Mouse (Mus musculus) intestine, embryonic 15.5 days (tissue): ENCODE results near the gene Max. TPM values are rescaled to one million over a fixed set of nuclear protein-coding genes. Genes with fewer than 3 reads are reported as not detected.

ENCODE experiments used
- ATAC-seq: fragments of 200-750 bp; cut with Nextera tagmentation; 2 replicates; pipeline ENCODE4 v1.8.0; 2017; ENCODE audit warnings: moderate TSS enrichment, moderate library complexity
- H3K27ac ChIP-seq: fragments of 300-500 bp; sonication (generic); 2 replicates; pipeline ENCODE4 v1.5.1; 2015; ENCODE audit warnings: mild to moderate bottlenecking, inconsistent platforms
- H3K27me3 ChIP-seq: fragments of 300-500 bp; sonication (generic); replicated peaks from 2 replicates; pipeline ENCODE4 v1.6.1; 2015; ENCODE audit warnings: inconsistent platforms
- H3K36me3 ChIP-seq: fragments of 300-500 bp; sonication (generic); 2 replicates; pipeline ENCODE4 v1.6.1; 2015; ENCODE audit warnings: inconsistent platforms
- H3K4me1 ChIP-seq: fragments of 300-500 bp; sonication (generic); replicated peaks from 2 replicates; pipeline ENCODE4 v1.6.1; 2015; ENCODE audit warnings: inconsistent platforms
- H3K4me2 ChIP-seq: fragments of 300-500 bp; sonication (generic); replicated peaks from 2 replicates; pipeline ENCODE4 v1.6.1; 2015; ENCODE audit warnings: mild to moderate bottlenecking, inconsistent platforms
- H3K4me3 ChIP-seq: fragments of 300-500 bp; sonication (generic); replicated peaks from 2 replicates; pipeline ENCODE4 v1.5.1; 2015; ENCODE audit warnings: inconsistent platforms
- H3K9ac ChIP-seq: fragments of 300-500 bp; sonication (generic); 2 replicates; pipeline ENCODE4 v1.6.1; 2015; ENCODE audit warnings: inconsistent platforms
- H3K9me3 ChIP-seq: fragments of 300-500 bp; sonication (generic); 2 replicates; pipeline ENCODE4 v1.6.1; 2016; ENCODE audit warnings: inconsistent platforms
- WGBS: fragments of 180-500 bp; shearing (Covaris S2); methylation state at CpG from one replicate; pipeline ENCODE4 v1.1.7; 2015; 5-methylcytosine and 5-hydroxymethylcytosine counted together
- polyA plus RNA-seq: library from polyadenylated mRNA; unstranded; fragments of >200 nt; fragmentation: Nextera tagmentation; extraction: Ambion mirVana; gene quantifications from 2 replicates; pipeline ENCODE4 v1.2.1, GENCODE M21; 2015

Gene Max
- polyA plus RNA-seq, result 13.0 and 13.1 TPM in 2 replicates

GRCm38 (mm10) chr12:76961932-76962891, at the start of gene Max:
Gene Max (minus strand): TSS chr12:76962201.
- ATAC-seq, result peak; percentile 99
- H3K27ac ChIP-seq, result peak within 1 kb of the TSS; percentile 67
- 0 out of 2 replicates have a peak, but pooled peaks cover 3% of the 10 kb centered on the region for H3K36me3 ChIP-seq
- peak within 1 kb of the TSS; percentile 94 for H3K4me3 ChIP-seq
- no peaks in the 10 kb centered on the region for H3K27me3 ChIP-seq
- under 1% methylated on average over 67 of the region's 73 CpGs for WGBS
- H3K9ac ChIP-seq, result peak within 1 kb of the TSS; percentile 88
- peaks cover 8% of the 10 kb centered on the region for H3K4me1 ChIP-seq
- no peaks in the 10 kb centered on the region for H3K9me3 ChIP-seq
- peak within 1 kb of the TSS; percentile 85 for H3K4me2 ChIP-seq

GRCm38 (mm10) chr12:77011092-77011720, 49.2 kb upstream of the Max start:
- Histone ChIP-seq H3K36me3 (no peaks in the 10 kb centered on the region), H3K9ac (no peak overlapping the region), H3K4me1 (no peaks in the 10 kb centered on the region), H3K27ac (no peak overlapping the region), H3K4me2 (no peak overlapping the region), H3K27me3 (0 out of 2 replicates have a peak, but pooled peaks cover 3% of the 10 kb centered on the region), H3K4me3 (no peak overlapping the region), H3K9me3 (no peaks in the 10 kb centered on the region)
- WGBS, result 46% methylated on average over 6 of the region's 6 CpGs
- ATAC-seq, result no peak

GRCm38 (mm10) chr12:77009202-77010030, 47.4 kb upstream of the Max start:
- Histone ChIP-seq H3K27ac (no peak overlapping the region), H3K36me3 (no peaks in the 10 kb centered on the region), H3K9ac (no peak overlapping the region), H3K4me1 (no peaks in the 10 kb centered on the region), H3K27me3 (0 out of 2 replicates have a peak, but pooled peaks cover 3% of the 10 kb centered on the region), H3K9me3 (no peaks in the 10 kb centered on the region), H3K4me2 (no peak overlapping the region), H3K4me3 (no peak overlapping the region)
- no peak for ATAC-seq
- WGBS, result 49% methylated on average over 20 of the region's 20 CpGs

DNA sequence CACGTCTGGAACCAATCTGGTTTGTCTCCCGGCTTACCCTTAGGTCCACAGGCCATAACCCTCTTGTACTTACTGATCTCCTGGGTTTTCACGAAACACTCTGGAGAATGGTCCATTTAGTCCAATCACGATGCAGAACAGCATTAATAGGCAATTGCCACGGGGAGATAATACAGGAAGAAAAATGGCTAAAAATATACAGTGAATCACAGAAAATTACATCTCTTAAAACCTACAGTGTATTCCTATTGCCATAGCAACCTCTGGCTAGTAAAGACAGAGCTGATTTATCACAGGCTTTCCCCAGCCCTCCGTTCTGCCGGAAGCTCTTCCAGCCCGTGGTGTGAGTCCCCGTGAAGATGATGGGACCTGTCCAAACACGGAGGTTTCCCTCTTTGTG, 42.9 kb upstream of the Max start:
- Histone ChIP-seq H3K36me3 (no peaks in the 10 kb centered on the region), H3K9ac (no peak overlapping the region), H3K4me1 (no peaks in the 10 kb centered on the region), H3K4me2 (no peak overlapping the region), H3K9me3 (no peaks in the 10 kb centered on the region), H3K27me3 (0 out of 2 replicates have a peak, but pooled peaks cover 3% of the 10 kb centered on the region), H3K4me3 (no peak overlapping the region), H3K27ac (no peak overlapping the region)
- 38% methylated on average over 10 of the region's 10 CpGs for WGBS
- no peak for ATAC-seq

- no peaks in the 10 kb centered on the region for H3K36me3 ChIP-seq
- H3K9ac ChIP-seq, result no peak overlapping the region
- 86% methylated on average over 8 of the region's 8 CpGs for WGBS
- H3K4me1 ChIP-seq, result no peaks in the 10 kb centered on the region
- no peak for ATAC-seq
- H3K9me3 ChIP-seq, result no peaks in the 10 kb centered on the region
- no peak overlapping the region for H3K4me3 ChIP-seq
- H3K27me3 ChIP-seq, result 0 out of 2 replicates have a peak, but pooled peaks cover 3% of the 10 kb centered on the region
- H3K4me2 ChIP-seq, result no peak overlapping the region
- H3K27ac ChIP-seq, result no peak overlapping the region
Observed at GRCm38 (mm10) chr12:77002551-77003228, 40.7 kb upstream of the Max start.

- 68% methylated on average over 1 of the region's 1 CpGs for WGBS
- H3K9me3 ChIP-seq, result no peaks in the 10 kb centered on the region
- H3K27me3 ChIP-seq, result no peaks in the 10 kb centered on the region
- H3K36me3 ChIP-seq, result no peaks in the 10 kb centered on the region
- H3K27ac ChIP-seq, result no peak overlapping the region
- no peak for ATAC-seq
- H3K9ac ChIP-seq, result no peak overlapping the region
- H3K4me3 ChIP-seq, result no peak overlapping the region
- H3K4me1 ChIP-seq, result no peaks in the 10 kb centered on the region
- no peak overlapping the region for H3K4me2 ChIP-seq
Observed at GRCm38 (mm10) chr12:77001312-77001711, 39.3 kb upstream of the Max start.

DNA sequence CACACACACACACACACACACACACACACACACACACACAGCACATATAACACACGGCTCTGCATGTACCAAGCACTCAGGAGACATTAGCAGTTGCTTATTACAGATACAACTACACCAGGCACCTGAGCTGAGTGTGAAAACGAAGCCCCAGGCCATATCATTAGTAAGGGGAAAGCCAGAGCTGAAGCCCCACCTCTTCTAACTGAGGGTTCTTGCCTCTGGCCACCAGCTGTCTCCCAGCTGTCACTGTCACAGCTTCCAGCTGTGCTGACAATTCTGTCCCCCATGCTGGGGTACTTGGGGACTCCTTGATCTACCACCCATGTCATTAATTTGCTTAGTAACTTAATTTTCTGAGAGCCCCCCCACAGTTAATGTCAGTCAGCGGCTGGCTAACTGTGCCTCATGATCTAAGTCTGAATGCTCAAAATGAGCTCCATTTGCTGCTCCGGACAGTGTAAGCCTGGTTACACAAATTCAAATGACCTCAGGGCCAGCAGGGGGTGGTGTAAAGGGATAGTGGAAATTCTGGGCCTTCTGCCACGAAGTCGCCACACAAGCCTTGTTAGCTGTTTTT, 38.8 kb upstream of the Max start:
- WGBS, result 27% methylated on average over 6 of the region's 6 CpGs
- H3K4me3 ChIP-seq, result no peak overlapping the region
- no peaks in the 10 kb centered on the region for H3K36me3 ChIP-seq
- H3K4me1 ChIP-seq, result no peaks in the 10 kb centered on the region
- no peak overlapping the region for H3K27ac ChIP-seq
- no peaks in the 10 kb centered on the region for H3K9me3 ChIP-seq
- no peak overlapping the region for H3K9ac ChIP-seq
- peak; percentile 45; the same call in 1 of the 2 replicates for ATAC-seq
- H3K27me3 ChIP-seq, result no peaks in the 10 kb centered on the region
- H3K4me2 ChIP-seq, result no peak overlapping the region

- no peak overlapping the region for H3K27ac ChIP-seq
- H3K9ac ChIP-seq, result no peak overlapping the region
- no peaks in the 10 kb centered on the region for H3K27me3 ChIP-seq
- no peaks in the 10 kb centered on the region for H3K4me1 ChIP-seq
- H3K36me3 ChIP-seq, result no peaks in the 10 kb centered on the region
- WGBS, result 17% methylated on average over 4 of the region's 4 CpGs
- H3K4me3 ChIP-seq, result no peak overlapping the region
- H3K4me2 ChIP-seq, result no peak overlapping the region
- H3K9me3 ChIP-seq, result no peaks in the 10 kb centered on the region
- peak; percentile 77 for ATAC-seq
Observed at GRCm38 (mm10) chr12:77000096-77000704, 38.2 kb upstream of the Max start.

DNA sequence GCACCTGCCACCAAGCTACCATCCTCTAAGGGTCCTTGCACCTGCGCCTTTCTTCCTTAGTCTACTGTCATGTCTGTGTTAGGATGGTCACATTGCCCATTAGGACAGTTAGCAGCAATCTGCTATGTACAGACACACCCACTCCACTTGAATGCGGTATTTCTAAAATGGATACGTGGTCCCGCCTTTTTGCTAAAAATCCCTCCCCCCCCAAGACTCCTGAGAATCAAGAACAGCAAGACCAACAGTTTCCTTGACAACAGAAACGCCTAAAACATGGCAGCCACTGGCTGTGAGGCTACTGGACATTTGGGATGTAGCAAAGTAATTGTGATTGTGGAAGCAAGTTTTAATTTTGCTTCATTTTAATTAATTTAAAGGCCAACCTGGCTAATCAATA, 32.8 kb upstream of the Max start:
- no peaks in the 10 kb centered on the region for H3K9me3 ChIP-seq
- no peak overlapping the region for H3K9ac ChIP-seq
- H3K36me3 ChIP-seq, result no peaks in the 10 kb centered on the region
- no peaks in the 10 kb centered on the region for H3K27me3 ChIP-seq
- no peak overlapping the region for H3K27ac ChIP-seq
- no peaks in the 10 kb centered on the region for H3K4me1 ChIP-seq
- H3K4me2 ChIP-seq, result no peak overlapping the region
- 91% methylated on average over 5 of the region's 5 CpGs for WGBS
- ATAC-seq, result no peak
- H3K4me3 ChIP-seq, result no peak overlapping the region

GRCm38 (mm10) chr12:76992891-76993529, 31.0 kb upstream of the Max start:
- no peak overlapping the region for H3K9ac ChIP-seq
- H3K9me3 ChIP-seq, result no peaks in the 10 kb centered on the region
- no peaks in the 10 kb centered on the region for H3K27me3 ChIP-seq
- no peaks in the 10 kb centered on the region for H3K36me3 ChIP-seq
- H3K4me2 ChIP-seq, result no peak overlapping the region
- no peak for ATAC-seq
- WGBS, result 90% methylated on average over 16 of the region's 16 CpGs
- H3K4me1 ChIP-seq, result no peaks in the 10 kb centered on the region
- H3K4me3 ChIP-seq, result no peak overlapping the region
- no peak overlapping the region for H3K27ac ChIP-seq
